Mouse (Mus musculus): ENCODE measurements around the gene Kcnq5. TPM values are rescaled to one million over a fixed set of nuclear protein-coding genes. Genes with fewer than 3 reads are reported as not detected.

The Kcnq5 gene
- total and polyA plus RNA-seq, 3 experiments: not detected

DNA sequence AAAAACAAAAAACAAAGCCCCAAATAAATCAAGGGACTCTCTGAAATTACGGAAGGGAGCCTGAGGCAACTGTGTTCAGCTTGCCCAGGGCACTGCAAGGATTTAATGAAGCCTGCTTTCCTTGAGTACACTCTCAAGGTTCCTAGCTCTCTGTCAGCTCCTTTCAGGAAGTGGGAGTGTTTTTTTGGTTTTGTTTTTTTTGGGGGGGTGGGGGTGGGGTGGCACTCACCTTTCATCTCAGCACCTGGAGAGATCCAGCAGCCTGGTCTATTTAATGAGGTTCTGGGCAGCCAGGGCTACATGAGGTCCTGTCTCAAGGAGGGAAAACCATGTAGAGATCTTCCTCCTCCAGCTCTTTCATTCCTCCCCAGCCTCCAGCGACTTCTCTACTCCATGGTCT, 612.4 kb downstream of the Kcnq5 start, which contains the start of gene Khdc1a:
Gene Khdc1a, plus strand, starts transcription at position 301 of the 400 bp plus-strand sequence.
- H3K27ac ChIP-seq (ENCODE audit: control insufficient read depth, low read depth, low read length): no peak within 1 kb of the TSS
- no peak within 1 kb of the TSS for H3K9ac ChIP-seq (ENCODE audit: control insufficient read depth, low read depth, low read length, poor library complexity, severe bottlenecking)
- no peaks in the 10 kb centered on the region for H3K27me3 ChIP-seq (ENCODE audit: control insufficient read depth in 1 of 2, insufficient read depth in 2 of 2, low read length in 2 of 2)
- no peaks in the 10 kb centered on the region; the same call in 1 of the 2 replicates for H3K79me2 ChIP-seq (ENCODE audit: control insufficient read depth, insufficient read depth, low read length, poor library complexity)
- H3K36me3 ChIP-seq (ENCODE audit: control insufficient read depth in 1 of 2, insufficient read depth in 2 of 2, low read length in 2 of 2): peaks cover 0 to 8% of the 10 kb centered on the region in 2 experiments; a peak in 2 of 4 replicates
- H3K4me3 ChIP-seq (ENCODE audit: control insufficient read depth in 1 of 2, insufficient read depth in 1 of 2, low read depth in 2 of 2, low read length in 2 of 2): no peak within 1 kb of the TSS
- no peak for TF ChIP-seq GABPA (IDR thresholded peaks at IDR 0.05; ENCODE audit: low read depth, low read length)
- no peak for TF ChIP-seq KAT2A (conservative IDR thresholded peaks at IDR 0.05; ENCODE audit: low read depth, low read length)
- no peak for TF ChIP-seq CHD1 (IDR thresholded peaks at IDR 0.05; ENCODE audit: low read depth, low read length)
- no peak for TF ChIP-seq MXI1 (IDR thresholded peaks at IDR 0.05; ENCODE audit: low read depth, low read length)
- no peak for TF ChIP-seq E2F4 (IDR thresholded peaks at IDR 0.05; ENCODE audit: borderline replicate concordance, low read depth, low read length)
- no peak for TF ChIP-seq USF2 (IDR thresholded peaks at IDR 0.05; ENCODE audit: borderline replicate concordance in 1 of 2, insufficient read depth in 1 of 2, low read depth in 1 of 2, low read length in 2 of 2)
- TF ChIP-seq ZNF384 (IDR thresholded peaks at IDR 0.05; ENCODE audit: low read depth, low read length): no peak
- TF ChIP-seq MAZ (IDR thresholded peaks at IDR 0.05; ENCODE audit: low read depth, low read length): no peak
- no peak for TF ChIP-seq SIN3A (IDR thresholded peaks at IDR 0.05; ENCODE audit: low read length)
- TF ChIP-seq NRF1 (IDR thresholded peaks at IDR 0.05; ENCODE audit: insufficient read depth, low read depth, low read length, poor library complexity, severe bottlenecking): no peak
- no peak for TF ChIP-seq BHLHE40 (IDR thresholded peaks at IDR 0.05; ENCODE audit: borderline replicate concordance, low read depth, low read length)
- TF ChIP-seq POLR2AphosphoS5 (IDR thresholded peaks at IDR 0.05; ENCODE audit: borderline replicate concordance, low read depth, low read length): no peak
- TF ChIP-seq JUND (IDR thresholded peaks at IDR 0.05; ENCODE audit: low read depth, low read length): no peak
- no peak for TF ChIP-seq POLR2A (IDR thresholded peaks at IDR 0.05; ENCODE audit: control insufficient read depth in 1 of 2, insufficient read depth in 1 of 2, low read depth in 1 of 2, low read length in 2 of 2, poor library complexity in 1 of 2)
- TF ChIP-seq MEF2A (IDR thresholded peaks at IDR 0.05; ENCODE audit: extremely low read depth, insufficient replicate concordance, low read depth, low read length, poor library complexity, severe bottlenecking): no peak
- DNase-seq (ENCODE audit: low read depth, low spot score): no peak
- H3K9me3 ChIP-seq (replicated peaks; ENCODE audit: insufficient read depth, low read length): no peaks in the 10 kb centered on the region
- H3K4me1 ChIP-seq (ENCODE audit: control insufficient read depth in 1 of 2, insufficient read depth in 2 of 2, low read length in 2 of 2): peaks cover 2 to 7% of the 10 kb centered on the region in 2 experiments; a peak in 3 of 4 replicates
